In genomic region chr14:25458111-25459015, GRCm38 (mm10) we compare ENCODE assay signal across 8 mouse cellular contexts. TPM values are rescaled to one million over a fixed set of nuclear protein-coding genes. Genes with fewer than 3 reads are reported as not detected.
DNase-seq lines count a peak whose midpoint lies in the region; ATAC-seq lines count a peak whose summit lies in the region.

No protein-coding gene starts in this region.

- peak overlapping the region; percentile 83 for H3K4me2 ChIP-seq in heart, embryonic 14.5 days (ENCODE audit: low read length)

- H3K27me3 ChIP-seq in heart, embryonic 14.5 days (ENCODE audit: control insufficient read depth, insufficient read depth, low read length) = no peaks in the 10 kb centered on the region

- intact Hi-C loops in gastrocnemius, postnatal 14 days (cut with DNase I; ENCODE audit: low total_unique reads) = loop anchor here (10.0 kb wide), 1 partner anchor 344 kb away; no protein-coding TSS in a partner anchor

- peaks cover 41% of the 10 kb centered on the region for H3K79me2 ChIP-seq in macrophage (ENCODE audit: inconsistent target)

- no peak for ATAC-seq in heart, embryonic 14.5 days (ENCODE audit: insufficient number of reproducible peaks, insufficient read depth, low FRiP score, low read depth)

- peak overlapping the region; percentile 99 for H3K9ac ChIP-seq in heart, embryonic 14.5 days (ENCODE audit: low read length)

- peaks cover 26 to 48% of the 10 kb centered on the region in 2 experiments for H3K4me1 ChIP-seq in heart, embryonic 14.5 days (ENCODE audit: control insufficient read depth in 2 of 2, insufficient read depth in 2 of 2, low read length in 2 of 2)

- no peaks in the 10 kb centered on the region for H3K36me3 ChIP-seq in heart, embryonic 14.5 days (ENCODE audit: control insufficient read depth, insufficient read depth, low read length)
- no peaks in the 10 kb centered on the region for H3K36me3 ChIP-seq in macrophage (ENCODE audit: inconsistent target)

- WGBS in heart, embryonic 14.5 days = under 1% methylated on average over 37 of the region's 37 CpGs
- WGBS in macrophage (ENCODE audit: missing documents) = 1% methylated on average over 37 of the region's 37 CpGs

- DNase-seq in gastrocnemius, postnatal 14 days = peak; percentile 34
- no peak for DNase-seq in gastrocnemius, adult 8-10 months (ENCODE audit: low spot score in 2 of 2)
- DNase-seq in CD4-positive, CD25-positive, alpha-beta regulatory T cell, adult 2 months (ENCODE audit: low read depth, low spot score) = peak; percentile 66
- peak; percentile 79 for DNase-seq in cerebellum, adult 9-11 months
- DNase-seq in kidney, postnatal 10 days = peak; percentile 51
- peak; percentile 34 to 38 for DNase-seq in thymus, postnatal 10 days (ENCODE audit: low spot score in 2 of 2)

- no peaks in the 10 kb centered on the region for H3K9me3 ChIP-seq in heart, embryonic 14.5 days (ENCODE audit: control insufficient read depth, low read length)

- peak overlapping the region; percentile 77 to 93 for H3K4me3 ChIP-seq in heart, embryonic 14.5 days (ENCODE audit: control insufficient read depth in 1 of 2, insufficient read depth in 1 of 2, low read depth in 1 of 2, low read length in 2 of 2)
- H3K4me3 ChIP-seq in macrophage (ENCODE audit: inconsistent target) = peak overlapping the region; percentile 50

- peak overlapping the region; percentile 72 to 100 for H3K27ac ChIP-seq in heart, embryonic 14.5 days (replicated peaks in 1 of 2; ENCODE audit: control insufficient read depth in 1 of 2, insufficient read depth in 1 of 2, low read depth in 2 of 2, low read length in 2 of 2)
- peak overlapping the region; percentile 21 for H3K27ac ChIP-seq in macrophage

RNA-seq across cellular contexts. Expression of gene Zmiz1, which starts 0.6 kb away (rescaled TPM):
- 10 to 100 TPM; 30.3 to 36.0 TPM for total RNA-seq in gastrocnemius, postnatal 14 days (2021)
- total RNA-seq in gastrocnemius, adult 8-10 months (2022) = 10 to 100 TPM; 18.5 to 28.7 (median 21.8) TPM
- polyA plus RNA-seq in heart, embryonic 14.5 days (2014; fragmentation: Nextera tagmentation; extraction: Ambion mirVana) = 27.7 and 31.3 TPM in 2 replicates
- 100 to 1,000 TPM; 201 to 426 (median 339) TPM for total RNA-seq in macrophage (2018; cell fraction: chromatin; rRNA removed)
- total RNA-seq in macrophage (2018; cell fraction: cytosol; rRNA removed) = 100 to 1,000 TPM; 130 to 224 (median 189) TPM
- total RNA-seq in macrophage (2018; cell fraction: nucleus; rRNA removed) = 100 to 1,000 TPM; 176 to 364 (median 261) TPM
- polyA plus RNA-seq in macrophage (2018) = 74.5 to 135 TPM (median 101 TPM) in 3 replicates

Comparison
In these comparisons a context has a peak if more than half of its experiments do, and no peak if none do; other contexts are left out.
1. DNase-seq: peak in gastrocnemius, postnatal 14 days (single experiment), CD4-positive, CD25-positive, alpha-beta regulatory T cell, adult 2 months (single experiment), cerebellum, adult 9-11 months (single experiment), kidney, postnatal 10 days (single experiment) and thymus, postnatal 10 days (2 of 2); none in gastrocnemius, adult 8-10 months (0 of 2).